Mouse (Mus musculus): Measurements from ENCODE around the gene Nudcd2. TPM values are rescaled to one million over a fixed set of nuclear protein-coding genes. Genes with fewer than 3 reads are reported as not detected.
A peak's percentile ranks its signal among the peaks of the same experiment; 100 is the strongest.
"Not testable (repeated sequence)": the region's sequence is repeated elsewhere in the genome, so short reads cannot be mapped to it uniquely, and the experiment has no call there.

Gene Nudcd2
- total RNA-seq (2021) = 10 to 100 TPM; 41.6 to 48.3 TPM
- long read RNA-seq, experiment 1, transcript Nudcd2-201 (4 exons, 1,577 nt) = major isoform, 43 of 66 reads
- long read RNA-seq, experiment 1, partial matches to known transcripts = 21 of 66 reads
- long read RNA-seq, experiment 1, other reads (novel, unspliced or antisense) = 0 of 66 reads
- long read RNA-seq, experiment 2, transcript Nudcd2-203 (4 exons, 727 nt) = minor isoform, 5 of 67 reads
- long read RNA-seq, experiment 2, transcript Nudcd2-201 (4 exons, 1,577 nt) = major isoform, 48 of 67 reads
- long read RNA-seq, experiment 2, partial matches to known transcripts = 1 of 67 reads
- long read RNA-seq, experiment 2, other reads (novel, unspliced or antisense) = 8 of 67 reads

DNA sequence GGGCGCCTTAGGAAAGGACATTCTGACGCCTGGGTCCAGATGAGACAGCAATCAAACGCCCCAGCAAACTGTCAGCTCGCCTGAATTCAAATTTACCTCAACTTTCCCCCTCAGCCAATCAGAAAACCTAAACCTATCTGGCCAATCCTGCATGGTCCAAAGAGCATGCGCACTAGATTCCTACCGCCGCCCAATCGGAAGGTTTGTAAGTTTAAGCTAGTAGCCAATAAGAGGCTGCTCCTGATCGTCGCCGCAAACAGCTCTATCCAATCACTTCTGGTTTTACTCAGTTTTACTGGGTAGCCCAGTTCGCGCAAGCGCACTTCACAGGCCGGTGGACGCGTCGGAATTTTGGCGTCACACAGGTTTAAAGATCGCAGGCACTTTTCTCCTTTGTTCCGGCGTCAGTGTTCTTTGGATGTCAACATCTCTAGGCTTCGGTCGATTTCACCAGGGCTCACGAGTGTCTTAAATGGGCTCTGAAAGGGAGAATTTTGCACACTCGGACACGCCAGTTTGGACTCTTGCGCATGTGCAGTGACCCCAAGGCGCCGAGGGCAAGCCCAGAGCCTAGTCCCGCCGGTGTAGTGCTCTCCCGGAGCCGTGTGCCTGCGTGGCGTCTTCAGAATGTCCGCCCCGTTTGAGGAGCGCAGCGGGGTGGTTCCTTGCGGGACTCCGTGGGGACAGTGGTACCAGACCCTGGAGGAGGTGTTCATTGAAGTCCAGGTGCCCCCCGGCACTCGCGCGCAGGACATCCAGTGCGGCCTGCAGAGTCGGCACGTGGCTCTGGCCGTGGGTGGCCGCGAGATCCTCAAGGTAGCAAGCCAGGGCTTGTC is at the start of gene Nudcd2, which contains the start of gene Hmmr:
Nudcd2 (plus strand) TSS at position 329 of the 836 bp plus-strand sequence.
Hmmr (minus strand) TSS at position 84 of the 836 bp plus-strand sequence.
- peak; percentile 50 to 83 for DNase-seq (ENCODE audit: low spot score in 2 of 2)

- DNase-seq (ENCODE audit: low spot score in 2 of 2) = no peak
Observed at GRCm38 (mm10) chr11:40690444-40691127, 42.9 kb upstream of the Nudcd2 start.

- DNase-seq (ENCODE audit: low spot score in 2 of 2) = no peak
Observed at GRCm38 (mm10) chr11:40692101-40692509, 41.4 kb upstream of the Nudcd2 start.

DNA sequence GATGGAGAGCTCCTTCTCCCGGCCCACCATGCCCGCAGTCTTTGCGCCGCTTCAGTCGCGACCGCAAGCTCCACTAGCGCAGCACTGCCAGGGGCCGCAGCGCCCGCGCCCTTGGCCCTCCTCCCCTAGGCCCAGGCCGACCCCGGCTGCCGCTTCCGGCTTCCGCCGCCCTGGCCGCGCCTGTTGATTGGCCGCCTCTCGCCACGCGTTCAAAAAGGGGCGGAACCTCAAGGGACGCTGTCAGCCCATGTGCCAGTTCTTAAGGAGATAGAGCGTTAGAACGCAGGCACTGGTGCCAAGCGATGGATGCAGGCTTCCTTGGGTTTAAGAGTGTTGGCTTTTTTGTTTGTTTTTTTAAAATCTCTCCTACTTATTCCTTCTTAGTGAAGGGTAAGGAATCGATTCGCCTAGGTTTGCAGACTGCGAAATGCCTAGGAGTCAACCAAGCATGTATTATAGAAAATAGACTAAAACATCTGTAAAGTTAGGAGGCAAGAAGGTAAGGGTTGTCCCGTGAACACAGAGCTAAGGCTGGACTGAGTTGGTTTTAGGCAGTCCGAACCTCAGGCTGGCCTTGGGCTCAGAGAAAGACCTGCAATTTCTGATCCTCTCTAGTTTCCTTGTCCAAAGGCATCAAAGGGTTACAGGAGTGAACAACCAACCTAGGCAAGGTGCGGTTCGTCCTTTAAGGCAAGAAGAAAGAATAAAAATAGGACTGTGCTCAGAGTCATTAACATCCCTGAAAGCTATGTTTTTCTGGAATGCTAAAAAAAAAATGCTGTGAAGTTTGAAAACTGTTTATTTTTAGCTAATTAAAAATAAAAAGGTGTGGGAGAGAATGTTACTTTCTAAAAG is 40.7 kb upstream of the Nudcd2 start:
- peak; percentile 86 to 89 for DNase-seq (ENCODE audit: low spot score in 2 of 2)

DNA sequence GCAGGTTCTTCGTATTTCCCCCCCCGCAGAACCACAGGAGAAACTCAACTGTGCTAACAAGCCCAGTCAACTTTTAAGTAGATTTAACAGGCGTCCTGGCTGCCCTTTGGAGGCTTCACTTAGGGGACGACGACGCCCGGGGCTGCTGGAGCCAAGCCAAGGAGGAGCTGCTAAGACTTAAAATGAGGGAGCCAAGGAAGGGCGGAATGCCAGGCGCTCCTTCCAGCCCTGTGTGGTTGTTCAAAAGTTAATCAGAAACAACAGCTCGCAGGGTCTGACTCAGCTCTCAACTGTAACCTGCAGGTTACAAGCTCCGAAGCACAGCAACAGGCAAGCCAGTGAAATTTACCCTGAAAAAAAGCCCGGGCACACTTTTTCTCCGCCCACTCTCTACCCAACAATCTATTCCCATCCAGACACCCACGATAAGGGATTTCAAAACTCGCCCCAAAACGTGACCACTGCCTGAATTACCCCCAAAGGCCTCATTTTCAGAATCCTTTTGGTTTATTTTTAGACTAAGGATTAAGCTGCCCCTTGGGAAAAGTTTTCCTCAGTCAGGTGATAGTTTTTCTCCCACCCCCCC is 40.0 kb upstream of the Nudcd2 start:
- peak; percentile 18 to 28 for DNase-seq (ENCODE audit: low spot score in 2 of 2)

DNA sequence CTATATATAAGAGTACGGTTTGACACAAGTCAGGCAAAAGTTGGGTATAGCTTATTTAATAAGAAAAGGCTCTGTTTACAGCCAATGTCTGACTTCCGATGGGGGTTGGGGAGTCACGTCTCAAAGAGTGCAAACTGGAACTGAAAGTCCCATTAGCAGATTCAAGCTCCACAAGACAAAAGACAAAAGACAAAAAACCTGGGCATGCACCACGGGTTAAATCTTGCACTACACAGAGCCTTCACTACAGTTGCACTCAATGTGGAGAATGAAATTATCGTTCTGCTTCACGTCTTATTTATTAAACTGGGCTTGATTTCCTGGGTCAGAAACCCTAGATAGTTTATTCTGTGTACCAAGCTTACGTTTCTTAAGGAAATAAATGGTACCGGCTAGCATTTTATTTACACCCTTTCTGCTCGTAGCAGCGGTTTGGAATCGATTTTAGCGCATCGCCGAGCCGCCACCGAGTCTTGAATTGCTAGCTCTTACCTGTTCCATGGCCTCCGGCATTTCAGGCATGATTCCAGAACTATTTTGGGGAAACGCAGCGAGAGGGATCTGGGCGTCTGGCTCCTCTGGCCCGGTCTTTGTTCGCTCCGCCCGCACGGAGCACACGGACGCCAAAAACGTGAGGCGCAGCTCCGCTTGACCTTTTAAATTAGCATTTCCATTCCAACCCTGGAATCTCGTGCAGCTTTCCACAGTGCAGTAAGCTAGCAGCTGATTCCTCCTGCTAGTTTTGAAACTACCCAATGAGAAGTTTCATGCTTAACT is 39.0 kb upstream of the Nudcd2 start:
- peak; percentile 16 to 30 for DNase-seq (ENCODE audit: low spot score in 2 of 2)

GRCm38 (mm10) chr11:40695103-40695502 is 38.4 kb upstream of the Nudcd2 start, which contains the start of gene Mat2b:
Gene Mat2b, minus strand, starts transcription at chr11:40695203.
- DNase-seq (ENCODE audit: low spot score in 2 of 2) = no peak

DNA sequence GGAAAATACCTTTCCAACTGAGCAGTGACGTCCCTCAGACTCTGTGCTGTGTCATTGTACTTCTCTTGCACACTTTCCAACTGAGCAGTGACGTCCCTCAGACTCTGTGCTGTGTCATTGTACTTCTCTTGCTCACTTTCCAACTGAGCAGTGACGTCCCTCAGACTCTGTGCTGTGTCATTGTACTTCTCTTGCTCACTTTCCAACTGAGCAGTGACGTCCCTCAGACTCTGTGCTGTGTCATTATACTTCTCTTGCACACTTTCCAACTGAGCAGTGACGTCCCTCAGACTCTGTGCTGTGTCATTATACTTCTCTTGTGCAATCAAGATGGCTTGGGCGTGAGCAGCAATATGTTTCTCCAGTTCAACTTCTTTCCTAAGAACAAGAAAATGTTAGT is 23.6 kb upstream of the Nudcd2 start:
- not testable (repeated sequence) for DNase-seq (ENCODE audit: low spot score in 2 of 2)

GRCm38 (mm10) chr11:40713858-40714257 is 19.6 kb upstream of the Nudcd2 start:
- DNase-seq (ENCODE audit: low spot score in 2 of 2) = no peak

DNA sequence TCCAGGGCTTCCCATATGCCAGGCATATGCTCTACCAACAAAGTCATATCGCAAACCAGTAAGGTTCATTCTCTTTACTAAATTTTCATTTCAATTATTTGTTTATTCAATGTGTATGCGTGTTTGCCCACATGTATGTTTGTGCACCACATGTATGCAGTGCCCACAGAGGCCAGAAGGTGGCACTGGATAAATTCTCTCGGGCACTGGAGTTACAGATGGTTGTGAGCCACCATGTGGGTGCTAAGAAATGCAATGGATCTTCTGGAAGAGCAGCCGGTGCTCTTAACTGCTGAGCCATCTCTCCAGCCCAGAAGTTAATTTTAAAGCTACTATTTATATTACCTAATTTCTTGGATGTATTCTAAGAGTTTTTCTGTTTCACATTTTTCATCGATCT is 17.9 kb upstream of the Nudcd2 start:
- no peak for DNase-seq (ENCODE audit: low spot score in 2 of 2)

DNA sequence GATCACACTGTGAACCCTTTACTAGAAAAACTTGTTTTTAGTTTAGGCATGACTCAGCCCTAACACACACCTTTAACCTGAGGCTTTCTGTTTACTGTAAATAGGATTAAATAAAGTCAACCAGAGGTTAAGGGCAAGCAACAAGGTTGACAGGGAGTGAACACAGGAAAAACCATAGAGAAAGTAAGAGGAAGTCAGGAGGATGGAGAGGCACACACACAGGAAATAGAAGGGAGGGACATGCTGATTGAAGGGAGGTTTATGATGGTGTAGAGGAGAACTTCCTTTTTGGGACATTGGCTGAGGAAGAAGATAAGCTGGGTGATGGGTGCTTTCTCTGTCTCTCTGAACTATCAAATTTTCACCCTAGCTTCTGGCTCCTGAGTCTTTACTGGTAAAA is 15.1 kb upstream of the Nudcd2 start:
- no peak for DNase-seq (ENCODE audit: low spot score in 2 of 2)

DNA sequence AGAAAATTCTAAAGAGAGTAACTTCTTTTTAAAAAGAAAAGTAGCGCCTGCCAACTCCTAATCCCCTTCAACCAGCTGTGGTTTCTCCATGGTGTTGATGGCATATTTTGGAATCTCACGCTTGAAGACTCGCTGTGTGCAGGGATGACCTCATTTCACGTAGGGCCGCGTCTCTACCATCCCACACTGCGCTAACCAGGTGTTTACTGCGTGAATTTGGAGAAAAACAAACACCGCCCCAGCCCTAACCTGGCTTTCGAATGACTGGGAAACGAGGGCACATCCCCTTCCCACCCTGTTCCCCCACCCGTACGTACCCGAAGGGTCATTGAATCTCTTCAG is 499 bp upstream of the Nudcd2 start:
- DNase-seq (ENCODE audit: low spot score in 2 of 2) = no peak

GRCm38 (mm10) chr11:40734251-40734752 is 835 bp downstream of the Nudcd2 start:
- no peak for DNase-seq (ENCODE audit: low spot score in 2 of 2)

- DNase-seq (ENCODE audit: low spot score in 2 of 2) = no peak
Observed at GRCm38 (mm10) chr11:40737369-40737768, 3.9 kb downstream of the Nudcd2 start.

GRCm38 (mm10) chr11:40741605-40742262 is 8.3 kb downstream of the Nudcd2 start:
- no peak for DNase-seq (ENCODE audit: low spot score in 2 of 2)

DNA sequence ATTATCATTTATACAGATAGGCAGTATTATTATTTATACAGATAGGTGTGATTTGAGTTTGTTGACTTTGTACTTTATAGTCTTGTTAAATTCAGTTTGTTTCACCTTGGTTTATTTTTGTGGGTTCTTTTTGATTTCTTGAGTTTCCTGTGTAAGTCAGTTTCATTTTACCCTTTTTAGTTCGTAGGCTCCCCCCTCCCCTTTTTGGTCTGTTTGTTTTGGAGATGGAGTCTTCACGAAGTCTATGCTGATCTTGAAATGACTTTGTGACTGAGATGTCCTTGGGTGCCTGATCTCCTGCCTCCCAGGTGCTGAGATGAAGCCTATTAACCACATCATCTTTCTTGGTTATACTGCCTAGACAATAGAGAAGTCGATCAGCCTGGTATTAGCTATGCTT is 10.9 kb downstream of the Nudcd2 start:
- no peak for DNase-seq (ENCODE audit: low spot score in 2 of 2)

DNA sequence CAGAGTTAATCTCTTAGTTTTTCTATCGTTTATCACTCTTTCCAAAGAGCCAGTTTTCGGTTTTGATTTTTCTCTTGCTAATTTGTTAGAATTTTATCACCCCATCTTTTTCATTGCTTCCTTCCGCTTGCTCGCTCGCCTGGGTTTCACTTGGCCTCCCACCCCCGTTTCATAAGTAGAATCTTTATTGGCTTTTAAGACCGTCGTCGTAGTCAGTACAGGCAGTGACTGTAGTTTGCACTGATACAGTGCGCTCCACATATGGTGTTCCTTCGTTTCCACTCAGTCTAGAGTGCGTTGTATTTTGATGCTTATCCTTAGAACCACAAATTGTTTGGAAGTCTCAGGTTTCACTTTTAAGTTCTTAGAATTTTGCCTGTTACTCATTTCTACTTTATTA is 12.9 kb downstream of the Nudcd2 start:
- DNase-seq (ENCODE audit: low spot score in 2 of 2) = no peak

DNA sequence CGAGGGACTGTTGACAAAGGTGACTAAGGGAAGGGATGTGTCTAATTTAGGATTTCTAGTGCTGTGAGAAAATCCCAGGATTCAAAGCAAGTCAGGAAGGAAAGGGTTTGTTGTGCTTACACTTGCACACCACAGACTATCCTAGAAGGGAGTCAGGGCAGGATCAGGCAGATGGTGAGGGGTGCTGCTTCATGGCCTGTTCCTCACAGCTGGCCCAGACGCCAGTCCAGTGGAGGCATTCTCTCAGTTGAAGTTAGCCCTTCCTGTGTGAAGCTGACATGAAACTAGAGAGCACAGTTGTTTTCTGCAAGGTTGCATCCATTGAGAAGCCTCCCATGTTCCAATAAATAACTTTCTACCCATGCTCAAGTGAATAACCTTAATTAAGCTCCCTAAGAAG is 14.2 kb downstream of the Nudcd2 start:
- no peak for DNase-seq (ENCODE audit: low spot score in 2 of 2)

GRCm38 (mm10) chr11:40753836-40754235 is 20.4 kb downstream of the Nudcd2 start:
- DNase-seq (ENCODE audit: low spot score in 2 of 2) = no peak

Measured in adrenal gland, postnatal 4 days (tissue).